Mouse (Mus musculus) erythroblast, embryonic 14.5 days (primary cell): ENCODE measurements around the gene Foxo1.

Experiments
- GATA1 ChIP-seq: IDR thresholded peaks from 2 replicates; pipeline ENCODE4 v1.6.1; 2012; ENCODE audit warnings: low read length, inconsistent platforms, mixed read lengths
- TAL1 ChIP-seq: IDR thresholded peaks from 3 replicates; pipeline ENCODE4 v1.6.1; 2012; ENCODE audit warnings: low read length, inconsistent platforms, mixed read lengths

DNA sequence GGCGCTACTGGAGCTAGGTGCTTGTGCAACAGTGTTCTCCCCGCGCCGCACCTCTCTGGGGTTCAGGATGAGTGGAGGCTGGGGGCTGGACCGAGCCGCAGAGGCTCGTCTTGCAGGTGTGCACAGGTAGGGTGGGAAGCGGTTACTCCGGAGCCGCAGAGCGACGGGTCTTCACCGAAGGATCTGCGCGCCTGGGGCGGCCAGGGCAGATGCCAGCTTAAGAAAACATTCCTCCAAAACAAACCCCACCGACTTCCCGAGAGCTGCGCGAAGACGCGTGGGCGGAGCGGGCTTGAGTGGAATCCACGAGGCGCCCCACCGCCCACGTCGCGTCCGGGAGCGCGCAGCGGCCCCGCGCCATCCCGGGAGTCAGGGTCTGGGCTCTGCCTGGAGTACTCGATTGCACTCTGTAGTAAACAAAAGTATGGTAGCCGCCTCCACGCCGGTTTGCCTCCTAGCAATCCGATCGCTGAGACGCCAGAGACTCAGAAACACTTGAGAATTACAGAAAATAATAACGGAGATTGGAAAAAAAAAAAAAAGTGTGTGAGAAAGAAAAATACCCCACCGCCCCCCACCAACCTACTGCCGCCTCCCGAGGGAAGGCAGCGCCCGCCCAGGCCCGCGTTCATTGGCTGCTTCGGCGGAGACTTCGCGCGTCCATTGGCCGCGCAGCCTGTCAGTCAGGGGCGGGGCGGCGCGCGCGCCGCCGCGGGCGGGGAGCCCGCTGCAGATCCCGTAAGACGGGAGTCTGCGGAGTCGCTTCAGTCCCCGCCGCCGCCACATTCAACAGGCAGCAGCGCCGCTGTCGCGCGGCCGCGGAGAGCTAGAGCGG, at the start of gene Foxo1:
- TF ChIP-seq TAL1, result no peak
- TF ChIP-seq GATA1, result no peak
